Mouse (Mus musculus) fibroblast of lung, adult 2 months (primary cell): ENCODE data around the gene Cyct.

Experiments used
- DNase-seq: peaks from one replicate; pipeline ENCODE4 v3.0.0-alpha.2; 2011; ENCODE audit warnings: low read depth

Gene Cyct

GRCm38 (mm10) chr2:76360226-76360625 is at the start of gene Cyct:
Gene Cyct (minus strand): TSS chr2:76360450.
- DNase-seq, result no peak

DNA sequence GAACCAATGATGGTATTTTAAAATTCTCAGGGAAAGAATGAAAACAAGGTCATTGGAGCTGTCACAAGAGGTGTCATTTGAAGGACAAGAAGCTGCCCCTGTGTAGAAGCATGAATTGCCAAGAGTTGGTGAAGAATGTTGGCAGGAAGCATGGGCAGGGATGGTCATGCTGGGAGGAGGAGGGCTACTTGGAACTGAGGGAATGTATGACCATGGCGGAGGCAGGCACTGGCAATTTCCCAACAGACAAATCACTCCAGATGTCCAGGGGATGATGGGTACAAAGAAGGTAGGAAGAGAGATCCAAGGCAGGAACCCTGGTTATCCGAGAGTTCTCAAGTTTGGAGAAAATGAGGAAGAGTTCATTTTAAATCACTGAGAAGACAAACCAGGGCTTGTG is 49.7 kb upstream of the Cyct start:
- no peak for DNase-seq

DNA sequence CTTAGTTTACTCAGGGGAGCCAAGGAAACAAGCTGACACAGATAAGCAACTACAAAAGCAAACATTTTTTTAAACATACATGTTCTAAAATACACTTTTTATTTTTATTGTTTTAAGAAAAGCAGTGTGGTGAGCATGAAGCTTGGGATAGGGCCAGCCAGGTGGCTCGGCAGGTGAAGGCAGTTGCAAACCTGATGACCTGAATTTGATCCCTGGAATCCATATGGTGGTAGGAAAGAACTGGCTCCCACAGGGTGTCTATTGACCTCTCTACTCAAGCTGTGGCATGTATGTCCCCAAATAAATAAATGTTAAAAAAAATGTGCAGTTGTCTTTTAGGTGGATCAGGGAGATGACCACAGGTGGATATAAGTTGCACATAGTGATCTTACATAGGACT is 49.3 kb upstream of the Cyct start:
- DNase-seq, result no peak

- no peak for DNase-seq
Measured at GRCm38 (mm10) chr2:76406937-76407441, 46.7 kb upstream of the Cyct start.

DNA sequence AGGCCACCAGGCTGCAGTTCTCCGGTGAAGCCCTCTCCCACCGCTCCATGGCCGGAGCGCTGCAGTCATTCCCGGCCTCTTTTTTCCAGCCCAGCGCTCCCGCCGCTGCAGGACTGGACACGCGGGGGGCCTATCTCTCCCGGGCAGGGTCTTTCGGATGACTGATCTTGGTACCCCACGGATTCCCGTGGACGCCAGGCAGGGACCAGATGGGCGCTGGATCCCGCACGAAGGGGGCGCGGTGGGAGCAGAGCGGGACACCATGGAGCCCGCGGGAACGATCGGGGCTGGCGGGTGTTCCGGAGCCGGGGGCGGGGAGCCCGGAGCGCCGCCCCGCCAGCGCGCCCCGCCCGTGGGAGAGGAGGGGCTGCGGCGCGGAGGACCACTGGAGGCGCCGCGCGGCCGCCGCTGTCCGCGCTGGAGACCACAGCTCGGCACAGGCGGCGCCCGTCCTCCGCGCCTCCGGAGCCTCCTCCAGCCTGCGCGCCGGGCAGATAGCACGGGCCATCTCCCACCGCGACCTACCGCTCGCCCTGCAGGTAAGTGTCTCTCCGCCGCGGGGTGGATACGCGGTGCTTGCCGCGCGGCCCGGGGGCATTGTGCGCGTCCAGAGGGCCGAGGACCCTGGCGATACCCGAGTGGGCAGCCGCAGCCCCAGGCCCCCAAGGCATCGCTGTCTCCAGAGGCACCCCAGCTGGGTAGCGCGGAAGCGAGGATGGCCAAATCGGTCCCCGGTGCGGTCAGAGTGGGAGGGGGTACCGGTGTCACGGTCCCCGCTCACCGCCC is 46.1 kb upstream of the Cyct start, which contains the start of gene Osbpl6:
TSS of gene Osbpl6 (plus strand) at position 358 of the 786 bp plus-strand sequence.
- no peak for DNase-seq

GRCm38 (mm10) chr2:76405596-76406150 is 45.4 kb upstream of the Cyct start:
- DNase-seq, result no peak

DNA sequence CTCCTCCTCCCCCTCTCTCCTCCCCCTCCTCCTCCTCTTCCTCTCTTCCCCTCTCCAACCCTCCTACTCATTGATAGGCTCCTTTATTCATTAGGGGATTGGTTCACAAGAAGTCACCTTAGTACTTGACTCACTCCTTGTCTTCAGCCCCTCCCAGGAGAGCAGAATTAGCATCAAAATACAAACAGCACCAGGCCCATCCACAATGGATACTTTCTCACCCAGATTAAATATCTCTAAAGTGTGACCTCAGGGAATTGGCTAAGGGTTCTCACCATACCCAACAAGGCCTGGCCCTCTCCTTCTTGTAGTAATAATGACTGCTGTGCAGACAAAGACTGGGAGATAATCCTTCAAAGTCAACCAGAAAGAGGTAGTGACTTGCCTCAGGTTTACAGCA is 39.9 kb upstream of the Cyct start:
- no peak for DNase-seq

GRCm38 (mm10) chr2:76386531-76386930 is 26.3 kb upstream of the Cyct start:
- no peak for DNase-seq

DNA sequence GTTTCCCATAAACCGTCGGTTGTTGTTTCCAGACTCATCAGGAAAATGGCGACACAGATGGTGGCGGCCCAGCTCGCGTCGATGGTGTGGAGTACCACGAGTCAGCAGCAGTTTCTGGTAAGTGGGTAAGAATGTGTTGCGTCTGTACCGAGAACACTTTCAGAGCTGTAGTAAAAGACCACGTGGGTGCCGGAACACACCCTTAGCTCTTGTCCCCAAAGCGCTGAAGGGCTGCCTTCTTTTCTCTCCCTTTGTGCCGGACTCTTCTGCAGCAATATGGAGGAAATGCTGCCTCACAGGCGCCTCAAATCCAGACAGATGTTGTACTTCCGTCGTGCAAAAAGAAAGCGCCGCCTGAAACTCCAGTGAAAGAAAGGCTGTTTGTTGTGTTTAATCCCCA is 18.4 kb upstream of the Cyct start:
- DNase-seq, result no peak

GRCm38 (mm10) chr2:76374544-76375206 is 14.4 kb upstream of the Cyct start:
- DNase-seq, result no peak

DNA sequence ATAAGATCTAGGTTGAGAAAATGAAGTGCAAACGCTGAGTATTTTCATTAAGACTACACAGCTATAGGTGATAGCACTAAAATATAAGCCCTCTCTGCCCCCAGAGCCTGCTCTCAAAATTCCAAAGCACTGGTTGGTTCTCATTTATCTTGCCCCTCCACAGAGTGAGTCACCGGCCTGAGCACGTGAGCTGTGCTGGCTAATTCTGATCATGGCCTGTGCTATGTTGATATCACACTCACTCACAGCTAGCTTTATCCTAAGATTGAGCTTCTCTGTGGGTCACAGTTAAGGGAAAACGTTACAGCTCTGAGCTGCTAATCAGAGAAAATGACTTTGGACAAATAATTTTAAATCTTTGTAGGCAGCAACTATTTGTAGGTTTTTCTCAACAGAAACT is 12.0 kb upstream of the Cyct start:
- DNase-seq, result no peak

DNA sequence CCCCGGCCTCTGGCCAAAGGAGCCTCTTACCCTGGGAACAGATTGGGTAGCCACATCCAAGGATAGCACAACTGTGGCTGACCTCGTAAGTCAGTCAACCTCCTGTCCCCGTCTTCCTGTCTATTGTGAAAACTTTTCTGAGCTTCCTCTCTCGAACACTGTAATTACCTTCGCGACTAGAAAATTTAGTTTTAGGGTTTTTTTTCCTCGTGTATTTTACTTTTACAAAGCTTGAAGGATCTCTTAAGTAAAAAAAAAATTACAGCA is 10.3 kb upstream of the Cyct start:
- DNase-seq, result no peak

DNA sequence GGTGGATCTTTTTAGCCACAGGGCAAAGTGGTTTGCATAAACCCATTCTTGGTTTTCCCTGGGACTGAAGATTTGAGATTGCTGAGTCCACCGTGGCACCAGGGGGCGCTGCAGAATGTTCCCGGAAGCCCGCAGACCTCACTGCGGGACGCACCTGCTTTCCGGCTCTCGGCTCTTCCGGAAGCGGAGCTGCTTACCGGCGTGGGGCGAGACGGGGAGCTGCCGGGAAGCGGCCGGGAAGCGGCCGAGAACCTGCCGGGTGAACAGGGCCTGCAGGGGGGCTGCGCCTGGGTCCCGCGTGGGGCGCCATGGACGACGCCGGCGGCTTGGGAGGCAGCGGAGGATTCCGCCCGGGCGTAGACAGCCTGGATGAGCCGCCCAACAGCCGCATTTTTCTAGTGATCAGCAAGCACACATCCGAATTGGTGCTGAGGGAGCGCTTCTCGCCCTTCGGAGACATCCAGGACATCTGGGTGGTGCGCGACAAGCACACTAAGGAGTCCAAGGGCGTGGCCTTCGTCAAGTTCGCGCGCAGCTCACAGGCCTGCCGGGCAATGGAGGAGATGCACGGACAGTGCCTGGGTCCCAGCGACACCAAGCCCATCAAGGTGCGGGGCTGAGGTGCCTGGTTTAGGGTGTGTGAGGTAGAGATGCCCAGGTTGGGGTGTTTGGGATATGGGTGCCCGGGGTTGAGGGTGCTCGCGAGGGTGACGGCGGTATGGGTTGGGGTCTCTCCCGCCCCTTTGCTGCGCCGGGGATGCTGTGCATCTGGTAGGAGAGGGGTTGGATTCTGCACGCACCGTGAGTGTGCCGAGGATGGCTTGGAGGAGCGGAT is 9.8 kb upstream of the Cyct start, which contains the start of gene Rbm45:
TSS of gene Rbm45 (plus strand) at position 164 of the 835 bp plus-strand sequence.
- peak; percentile 33 for DNase-seq

DNA sequence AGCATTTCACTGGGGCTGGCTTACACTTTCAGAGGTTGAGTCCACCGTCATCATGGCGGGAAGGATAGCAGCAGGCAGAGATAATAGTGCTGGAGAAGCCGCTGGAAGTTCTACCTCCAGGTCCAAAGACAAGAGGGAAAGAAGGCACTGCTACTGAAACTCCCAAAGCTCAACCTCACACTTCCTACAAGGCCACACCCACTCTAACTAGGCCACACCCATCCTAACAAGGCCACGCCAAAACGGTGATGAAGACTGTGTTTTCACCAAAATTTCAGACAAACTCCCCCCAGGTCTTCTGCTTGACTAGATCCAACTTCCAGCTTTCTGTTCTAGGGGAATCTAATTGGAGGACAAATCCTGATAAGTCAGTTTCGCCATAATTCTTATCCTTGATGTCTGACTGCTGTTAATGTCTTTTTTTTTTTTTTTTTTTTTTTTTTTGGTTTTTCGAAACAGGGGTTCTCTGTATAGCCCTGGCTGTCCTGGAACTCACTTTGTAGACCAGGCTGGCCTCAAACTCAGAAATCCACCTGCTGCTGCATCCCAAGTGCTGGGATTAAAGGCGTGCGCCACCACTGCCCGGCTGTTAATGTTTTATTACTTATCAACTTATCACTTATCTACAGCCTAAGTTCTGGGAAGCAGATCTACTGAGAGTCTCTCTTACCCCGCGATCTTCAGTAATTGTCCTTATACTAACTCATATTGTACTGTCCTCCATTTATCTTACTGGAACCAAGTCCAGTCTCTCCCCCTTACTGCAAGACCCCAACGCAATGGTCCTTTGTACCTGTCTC is 8.8 kb upstream of the Cyct start:
- DNase-seq, result no peak

GRCm38 (mm10) chr2:76367188-76367922 is 7.1 kb upstream of the Cyct start:
- DNase-seq, result peak; percentile 44

DNA sequence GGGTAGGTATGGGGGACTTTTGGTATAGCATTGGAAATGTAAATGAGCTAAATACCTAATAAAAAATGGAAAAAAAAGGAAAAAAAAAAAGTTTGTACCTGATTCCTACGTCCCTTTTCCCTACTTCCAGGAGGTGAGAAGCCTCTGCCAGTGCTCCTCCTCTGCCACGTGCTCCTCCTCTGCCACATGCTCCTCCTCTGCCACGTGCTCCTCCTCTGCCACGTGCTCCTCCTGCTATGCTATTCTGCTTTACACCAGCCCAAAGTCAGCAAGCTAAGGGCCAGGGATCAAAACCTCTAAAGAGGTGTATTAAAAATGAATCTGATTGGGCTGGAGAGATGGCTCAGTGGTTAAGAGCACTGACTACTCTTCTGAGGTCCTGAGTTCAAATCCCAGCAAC is 5.6 kb upstream of the Cyct start:
- no peak for DNase-seq

- no peak for DNase-seq
Measured at GRCm38 (mm10) chr2:76362111-76362510, 1.9 kb upstream of the Cyct start.

DNA sequence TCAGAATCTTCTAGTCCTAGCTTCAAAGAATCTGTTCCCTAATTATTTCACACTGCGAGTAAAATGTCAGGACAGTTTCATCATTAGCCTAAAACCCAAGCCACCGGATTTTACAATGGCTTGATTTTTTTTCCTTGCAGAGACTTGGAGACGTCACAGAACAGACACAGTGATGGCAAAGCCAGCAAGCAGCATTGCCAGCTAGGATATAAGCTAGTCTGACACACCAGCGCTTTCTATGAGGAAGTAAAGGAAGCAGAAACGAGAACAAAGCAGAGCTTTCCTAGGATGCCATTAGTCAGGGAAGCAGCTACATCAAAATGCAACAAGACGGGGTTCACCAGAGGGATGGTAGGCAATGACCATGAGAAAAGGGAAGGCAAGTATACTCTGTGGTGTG is 12.4 kb downstream of the Cyct start:
- no peak for DNase-seq

DNA sequence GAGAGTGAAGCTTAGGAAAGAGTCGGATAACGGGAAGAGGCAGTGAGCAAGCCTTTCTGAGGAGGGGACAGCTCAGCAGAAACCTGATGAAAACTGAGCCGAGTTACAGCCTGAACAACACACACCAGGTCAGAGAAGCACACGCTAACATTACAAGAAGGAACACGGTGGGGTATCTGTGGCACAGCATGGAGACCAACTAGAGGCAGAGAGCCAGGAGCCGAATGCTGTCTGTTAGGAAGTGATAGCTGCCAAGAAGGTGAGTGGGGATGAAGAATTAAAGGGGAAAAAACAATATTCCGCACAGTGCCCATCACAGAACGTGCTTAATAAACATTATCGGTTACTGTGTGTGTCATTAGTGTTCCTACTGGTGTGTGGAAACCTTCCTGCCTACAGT is 18.1 kb downstream of the Cyct start:
- DNase-seq, result no peak

DNA sequence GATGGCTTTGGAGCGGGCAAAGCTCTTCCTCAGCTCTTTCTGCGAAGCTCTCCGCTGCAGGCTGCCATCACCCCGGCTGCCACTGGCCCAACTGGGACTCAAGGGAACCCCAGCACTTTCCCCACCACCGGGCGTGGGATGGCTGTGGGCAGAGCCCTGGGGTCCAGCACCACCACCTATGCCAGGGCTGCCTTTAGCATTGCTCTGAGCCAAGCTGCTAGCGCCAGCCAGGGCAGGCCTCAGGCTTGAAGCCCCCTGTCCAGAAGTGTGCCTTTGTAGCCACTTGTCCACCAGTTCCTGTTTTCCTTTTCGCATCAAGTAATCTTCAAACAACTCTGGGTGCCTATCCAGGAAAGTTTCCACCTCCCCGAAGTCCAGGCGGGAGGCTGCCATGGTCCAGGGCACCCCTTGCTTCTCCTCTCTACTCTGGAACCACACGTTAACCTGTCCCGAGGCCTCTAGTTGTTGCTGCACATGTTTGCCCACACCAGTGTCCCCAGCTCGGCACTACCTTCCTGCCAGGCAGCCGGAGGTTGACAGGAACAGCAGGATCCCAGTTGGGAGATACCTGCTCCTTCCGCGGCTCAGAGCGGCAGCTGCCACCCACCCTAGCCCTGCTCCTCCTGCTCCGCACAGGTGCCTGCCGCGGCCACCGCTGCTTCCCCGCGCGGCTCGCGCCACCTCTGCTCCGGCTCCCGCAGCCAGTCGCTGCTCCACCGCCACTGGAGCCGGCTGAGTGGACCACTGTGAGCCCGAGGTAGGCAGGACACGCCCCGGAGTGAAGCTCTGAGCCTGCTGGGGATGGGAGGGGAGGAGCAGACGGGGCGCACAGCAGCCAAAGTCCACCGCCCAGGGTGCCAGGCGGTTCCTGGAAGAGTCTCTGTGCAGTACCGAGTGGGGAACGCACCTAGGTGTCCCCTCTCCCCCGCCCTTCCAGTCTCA is 21.8 kb downstream of the Cyct start, which contains the start of gene Pde11a:
TSS of gene Pde11a (minus strand) at position 560 of the 942 bp plus-strand sequence.
- no peak for DNase-seq
